Mouse (Mus musculus): Measurements from ENCODE around the gene Pak7. TPM values are rescaled to one million over a fixed set of nuclear protein-coding genes. Genes with fewer than 3 reads are reported as not detected.

Gene Pak7
- polyA plus RNA-seq, 2 experiments, result 0.01 to 0.04 TPM

DNA sequence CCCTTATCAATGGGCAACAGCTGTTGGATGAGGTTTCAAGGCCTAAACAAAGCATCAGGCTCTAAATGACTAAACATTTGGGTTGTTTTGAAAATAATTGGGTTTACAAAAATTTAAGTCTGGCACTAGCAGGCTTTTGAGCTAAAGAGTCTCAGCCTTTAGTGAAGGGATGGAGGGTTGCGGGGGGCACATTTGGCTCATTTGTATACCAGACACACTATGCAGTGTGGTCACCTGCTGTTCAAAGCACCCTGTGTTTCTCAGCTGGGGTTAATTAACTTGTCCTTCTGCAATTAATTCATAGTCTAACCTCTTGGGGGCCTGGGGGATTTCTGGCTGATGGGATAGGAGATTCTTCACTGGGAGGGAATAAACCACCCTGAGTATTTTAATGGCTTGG lies 323.4 kb downstream of the Pak7 start:
- H3K27me3 ChIP-seq (ENCODE audit: control insufficient read depth, insufficient read depth, low read length), result peaks cover 6% of the 10 kb centered on the region
- no peaks in the 10 kb centered on the region for H3K36me3 ChIP-seq (replicated peaks; ENCODE audit: control insufficient read depth, insufficient read depth, low read depth)
- ATAC-seq (ENCODE audit: insufficient read depth) (no peak), DNase-seq (ENCODE audit: low read depth in 3 of 3, low spot score in 3 of 3) (peak in 1 of 3 experiments; percentile 3)
- H3K4me1 ChIP-seq (replicated peaks; ENCODE audit: control insufficient read depth in 2 of 2, insufficient read depth in 2 of 2, low read length in 1 of 2), result no peaks in the 10 kb centered on the region
- TF ChIP-seq CTCF (IDR thresholded peaks at IDR 0.05; ENCODE audit: low read depth), result no peak
- TF ChIP-seq EP300 (IDR thresholded peaks at IDR 0.05; ENCODE audit: low read depth), result no peak
- WGBS (ENCODE audit: insufficient replicate concordance), result 62% methylated on average over 1 of the region's 1 CpGs
- no peak overlapping the region for H3K9ac ChIP-seq (replicated peaks)
- no peak overlapping the region for H3K4me2 ChIP-seq (ENCODE audit: low read depth)
- no peaks in the 10 kb centered on the region for H3K9me3 ChIP-seq (ENCODE audit: control insufficient read depth, low read length)
- no peak overlapping the region for H3K27ac ChIP-seq
- no peak overlapping the region for H3K4me3 ChIP-seq (ENCODE audit: insufficient read depth in 1 of 2, low read depth in 2 of 2, low read length in 2 of 2)

DNA sequence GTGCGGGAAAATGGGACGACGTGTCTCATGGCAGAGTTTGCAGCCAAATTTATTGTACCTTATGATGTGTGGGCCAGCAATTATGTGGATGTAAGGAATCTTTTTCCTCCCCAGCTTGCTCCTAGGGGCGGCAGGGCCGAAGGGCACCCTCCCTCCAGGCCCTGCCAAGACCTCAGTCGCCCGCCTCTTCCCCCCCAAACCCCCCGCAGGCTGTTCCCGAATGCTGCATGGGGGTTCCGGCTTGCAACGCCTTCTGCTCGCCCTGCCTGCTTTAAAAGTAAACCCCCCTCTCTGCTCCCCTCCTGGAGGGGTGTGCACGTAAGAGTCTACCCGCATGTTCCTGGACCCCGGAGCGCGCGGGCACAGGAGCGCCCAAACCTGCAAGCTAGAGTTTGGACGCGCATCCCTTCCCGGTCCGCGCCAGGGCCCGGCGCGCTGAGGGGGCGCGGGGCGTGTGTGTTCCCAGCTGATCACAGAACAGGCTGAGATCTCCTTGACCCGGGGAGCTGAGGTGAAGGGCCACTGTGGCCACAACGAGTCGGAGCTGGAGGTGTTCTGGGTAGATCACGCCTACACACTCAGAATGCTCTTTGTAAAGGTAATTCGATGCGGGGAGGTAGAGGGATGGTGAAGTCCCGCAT lies 328.6 kb downstream of the Pak7 start:
- Histone ChIP-seq H3K4me2 (ENCODE audit: low read depth) (no peak overlapping the region), H3K36me3 (replicated peaks; ENCODE audit: control insufficient read depth, insufficient read depth, low read depth) (no peaks in the 10 kb centered on the region), H3K4me1 (replicated peaks; ENCODE audit: control insufficient read depth in 2 of 2, insufficient read depth in 2 of 2, low read length in 1 of 2) (no peaks in the 10 kb centered on the region), H3K27ac (no peak overlapping the region), H3K4me3 (ENCODE audit: insufficient read depth in 1 of 2, low read depth in 2 of 2, low read length in 2 of 2) (no peak overlapping the region), H3K9me3 (ENCODE audit: control insufficient read depth, low read length) (no peaks in the 10 kb centered on the region), H3K27me3 (ENCODE audit: control insufficient read depth, insufficient read depth, low read length) (peaks cover 17% of the 10 kb centered on the region), H3K9ac (replicated peaks) (no peak overlapping the region)
- no peak for TF ChIP-seq CTCF (IDR thresholded peaks at IDR 0.05; ENCODE audit: low read depth)
- TF ChIP-seq EP300 (IDR thresholded peaks at IDR 0.05; ENCODE audit: low read depth), result no peak
- 2% methylated on average over 36 of the region's 37 CpGs for WGBS (ENCODE audit: insufficient replicate concordance)
- DNase-seq (ENCODE audit: low read depth in 3 of 3, low spot score in 3 of 3), result no peak
- ATAC-seq (ENCODE audit: insufficient read depth), result no peak

DNA sequence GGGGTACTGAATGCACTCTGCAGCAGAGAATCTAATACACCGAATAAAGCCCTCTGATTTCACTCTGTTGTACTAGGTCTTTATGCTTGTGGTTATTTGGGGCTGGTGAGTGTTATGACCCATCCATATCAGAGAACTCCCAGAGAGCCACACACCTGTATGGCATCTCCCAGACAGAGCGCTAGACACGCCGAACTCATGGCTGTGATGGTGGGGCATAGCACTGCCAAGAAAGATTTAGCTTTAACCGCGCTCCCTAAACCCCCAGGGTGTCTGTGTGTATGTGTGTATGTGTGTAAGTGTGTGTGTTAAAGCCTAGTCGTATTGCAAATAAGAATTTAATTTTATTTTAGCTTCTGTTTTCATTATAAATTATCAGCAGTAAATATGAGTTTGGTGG lies 329.4 kb downstream of the Pak7 start:
- Histone ChIP-seq H3K4me1 (replicated peaks; ENCODE audit: control insufficient read depth in 2 of 2, insufficient read depth in 2 of 2, low read length in 1 of 2) (no peaks in the 10 kb centered on the region), H3K27me3 (ENCODE audit: control insufficient read depth, insufficient read depth, low read length) (peaks cover 17% of the 10 kb centered on the region), H3K9ac (replicated peaks) (no peak overlapping the region), H3K36me3 (replicated peaks; ENCODE audit: control insufficient read depth, insufficient read depth, low read depth) (no peaks in the 10 kb centered on the region), H3K27ac (no peak overlapping the region), H3K4me3 (ENCODE audit: insufficient read depth in 1 of 2, low read depth in 2 of 2, low read length in 2 of 2) (no peak overlapping the region), H3K9me3 (ENCODE audit: control insufficient read depth, low read length) (no peaks in the 10 kb centered on the region), H3K4me2 (ENCODE audit: low read depth) (no peak overlapping the region)
- WGBS (ENCODE audit: insufficient replicate concordance), result 8% methylated on average over 7 of the region's 7 CpGs
- ATAC-seq (ENCODE audit: insufficient read depth) (no peak), DNase-seq (ENCODE audit: low read depth in 3 of 3, low spot score in 3 of 3) (no peak)
- TF ChIP-seq CTCF (IDR thresholded peaks at IDR 0.05; ENCODE audit: low read depth) (no peak), EP300 (IDR thresholded peaks at IDR 0.05; ENCODE audit: low read depth) (no peak)

DNA sequence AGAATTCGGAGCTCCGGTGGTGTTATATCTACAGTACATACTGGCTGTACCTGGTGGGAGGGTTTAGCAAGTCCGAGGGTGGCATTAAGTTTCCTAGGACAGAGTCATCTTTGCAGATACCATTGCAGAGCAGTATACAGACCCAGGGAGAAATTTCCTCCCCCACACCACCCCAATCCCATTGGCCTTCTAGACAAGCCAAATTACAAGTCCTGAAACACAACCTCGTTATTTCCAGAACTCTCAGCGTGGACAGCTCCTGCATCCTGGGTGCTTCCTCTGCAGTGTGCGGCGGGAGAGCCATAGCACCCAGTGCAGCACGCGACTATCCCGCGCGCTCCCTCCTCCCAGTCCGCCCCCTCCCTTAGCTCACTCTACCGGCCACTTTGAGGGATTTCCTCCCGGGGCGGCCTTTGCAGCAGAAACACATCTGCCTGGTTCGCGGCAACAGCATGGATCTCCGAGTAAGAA lies 329.9 kb downstream of the Pak7 start:
- TF ChIP-seq CTCF (IDR thresholded peaks at IDR 0.05; ENCODE audit: low read depth) (no peak), EP300 (IDR thresholded peaks at IDR 0.05; ENCODE audit: low read depth) (no peak)
- no peak for ATAC-seq (ENCODE audit: insufficient read depth)
- no peaks in the 10 kb centered on the region for H3K9me3 ChIP-seq (ENCODE audit: control insufficient read depth, low read length)
- no peaks in the 10 kb centered on the region for H3K4me1 ChIP-seq (replicated peaks; ENCODE audit: control insufficient read depth in 2 of 2, insufficient read depth in 2 of 2, low read length in 1 of 2)
- DNase-seq (ENCODE audit: low read depth in 3 of 3, low spot score in 3 of 3), result no peak
- no peak overlapping the region for H3K4me3 ChIP-seq (ENCODE audit: insufficient read depth in 1 of 2, low read depth in 2 of 2, low read length in 2 of 2)
- no peak overlapping the region for H3K27ac ChIP-seq
- H3K4me2 ChIP-seq (ENCODE audit: low read depth), result no peak overlapping the region
- peaks cover 17% of the 10 kb centered on the region for H3K27me3 ChIP-seq (ENCODE audit: control insufficient read depth, insufficient read depth, low read length)
- no peaks in the 10 kb centered on the region for H3K36me3 ChIP-seq (replicated peaks; ENCODE audit: control insufficient read depth, insufficient read depth, low read depth)
- no peak overlapping the region for H3K9ac ChIP-seq (replicated peaks)
- 5% methylated on average over 19 of the region's 19 CpGs for WGBS (ENCODE audit: insufficient replicate concordance)

DNA sequence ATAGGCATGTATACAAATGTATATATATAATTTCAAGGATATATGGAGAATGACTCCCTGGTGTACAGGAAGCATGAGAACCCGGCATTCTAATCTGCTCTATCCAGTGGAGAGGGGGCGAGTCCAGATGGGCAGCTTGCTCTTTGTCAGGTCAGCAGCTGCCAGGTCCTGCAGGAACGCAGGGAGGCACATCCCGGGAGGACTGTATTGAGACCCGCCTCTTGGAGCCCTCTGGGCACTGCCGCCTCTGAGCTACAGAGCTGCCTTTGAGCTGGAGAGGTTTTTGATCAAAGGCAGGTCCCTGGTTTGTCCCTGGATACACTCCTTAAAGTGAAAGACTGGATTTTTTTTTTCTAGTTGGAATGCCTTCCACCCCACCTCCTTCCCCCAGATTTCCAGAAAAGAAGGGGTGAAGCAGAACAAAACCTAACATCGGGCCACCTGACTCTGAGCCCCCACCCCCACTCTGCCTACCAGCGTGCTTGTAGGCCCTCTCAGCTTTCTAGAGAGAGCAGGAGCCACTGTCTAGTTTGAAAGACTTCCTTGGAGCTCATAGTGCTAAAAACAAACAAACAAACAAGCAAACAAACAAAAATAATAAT lies 336.0 kb downstream of the Pak7 start, which contains the start of gene Lamp5:
TSS of gene Lamp5 (plus strand) at position 552 of the 602 bp plus-strand sequence.
- TF ChIP-seq CTCF (IDR thresholded peaks at IDR 0.05; ENCODE audit: low read depth) (no peak), EP300 (IDR thresholded peaks at IDR 0.05; ENCODE audit: low read depth) (no peak)
- no peaks in the 10 kb centered on the region for H3K27me3 ChIP-seq (ENCODE audit: control insufficient read depth, insufficient read depth, low read length)
- no peaks in the 10 kb centered on the region for H3K9me3 ChIP-seq (ENCODE audit: control insufficient read depth, low read length)
- no peak within 1 kb of the TSS for H3K4me2 ChIP-seq (ENCODE audit: low read depth)
- H3K4me3 ChIP-seq (ENCODE audit: insufficient read depth in 1 of 2, low read depth in 2 of 2, low read length in 2 of 2), result no peak within 1 kb of the TSS
- H3K36me3 ChIP-seq (replicated peaks; ENCODE audit: control insufficient read depth, insufficient read depth, low read depth), result no peaks in the 10 kb centered on the region
- H3K27ac ChIP-seq, result no peak within 1 kb of the TSS
- no peak within 1 kb of the TSS for H3K9ac ChIP-seq (replicated peaks)
- ATAC-seq (ENCODE audit: insufficient read depth) (no peak), DNase-seq (ENCODE audit: low read depth in 3 of 3, low spot score in 3 of 3) (no peak)
- WGBS (ENCODE audit: insufficient replicate concordance), result 16% methylated on average over 8 of the region's 8 CpGs
- no peaks in the 10 kb centered on the region for H3K4me1 ChIP-seq (replicated peaks; ENCODE audit: control insufficient read depth in 2 of 2, insufficient read depth in 2 of 2, low read length in 1 of 2)
